Mouse (Mus musculus): ENCODE results near the gene Prm3.

DNA sequence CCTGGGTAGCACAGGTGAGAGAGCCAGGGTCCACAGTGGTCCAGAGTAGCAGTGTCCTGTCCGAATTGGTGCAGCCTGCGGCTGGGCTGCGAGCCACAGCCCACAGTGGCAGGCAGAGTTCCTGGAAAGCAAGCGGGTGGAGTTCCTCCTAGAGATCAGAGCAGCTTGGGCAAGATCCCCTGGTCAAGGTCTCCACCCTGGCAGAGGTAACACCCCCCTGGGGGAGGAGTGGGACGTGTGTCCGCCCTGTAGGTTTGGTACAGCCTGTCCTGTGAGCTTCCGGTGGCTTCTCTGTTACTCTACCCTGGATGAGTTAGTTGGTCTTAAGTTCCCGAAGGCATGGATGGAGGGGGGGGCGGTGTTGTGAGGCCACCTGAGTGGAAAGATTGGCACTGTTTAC, 21.9 kb downstream of the Prm3 start:
- TF ChIP-seq CTCF (IDR thresholded peaks at IDR 0.05): no peak
- no peak for TF ChIP-seq EP300 (IDR thresholded peaks at IDR 0.05)

All from lung, postnatal 0 days (tissue).